Mouse (Mus musculus) intestine, embryonic 16.5 days (tissue): ENCODE data around the gene Ttn. TPM values are rescaled to one million over a fixed set of nuclear protein-coding genes. Genes with fewer than 3 reads are reported as not detected.

ENCODE experiments used
- ATAC-seq: fragments of 200-750 bp; cut with Nextera tagmentation; 2 replicates; pipeline ENCODE4 v1.8.0; 2017; ENCODE audit warnings: moderate TSS enrichment, moderate library complexity
- H3K27ac ChIP-seq: fragments of 300-500 bp; sonication (generic); 2 replicates; pipeline ENCODE4 v1.5.1; 2014; ENCODE audit warnings: mild to moderate bottlenecking, low read length
- H3K27me3 ChIP-seq: fragments of 300-500 bp; sonication (generic); replicated peaks from 2 replicates; pipeline ENCODE4 v1.6.1; 2014; ENCODE audit warnings: low read length, control low read depth, mixed read lengths; ENCODE audit not compliant: control insufficient read depth, insufficient read depth
- H3K36me3 ChIP-seq: fragments of 300-500 bp; sonication (generic); 2 replicates; pipeline ENCODE4 v1.6.1; 2014; ENCODE audit warnings: low read length, control low read depth; ENCODE audit not compliant: control insufficient read depth, insufficient read depth
- H3K4me1 ChIP-seq: fragments of 300-500 bp; sonication (generic); 2 replicates; pipeline ENCODE4 v1.6.1; 2014; ENCODE audit warnings: low read length, control low read depth, mixed read lengths; ENCODE audit not compliant: control insufficient read depth, insufficient read depth
- H3K4me2 ChIP-seq: fragments of 300-500 bp; sonication (generic); 2 replicates; pipeline ENCODE4 v1.6.1; 2014; ENCODE audit warnings: low read depth, low read length, control low read depth
- H3K4me3 ChIP-seq: fragments of 300-500 bp; sonication (generic); 2 replicates; pipeline ENCODE4 v1.5.1; 2014; ENCODE audit warnings: mild to moderate bottlenecking, low read length
- H3K9ac ChIP-seq: fragments of 300-500 bp; sonication (generic); 2 replicates; pipeline ENCODE4 v1.6.1; 2014; ENCODE audit warnings: low read depth, low read length
- H3K9me3 ChIP-seq: fragments of 300-500 bp; sonication (generic); 2 replicates; pipeline ENCODE4 v1.6.1; 2016; ENCODE audit warnings: low read length, control low read depth; ENCODE audit not compliant: control insufficient read depth
- WGBS: fragments of 180-500 bp; shearing (Covaris S2); extraction: QIAGEN DNeasy Blood & Tissue Kit; methylation state at CpG from one replicate; pipeline ENCODE4 v1.1.7; 2014; 5-methylcytosine and 5-hydroxymethylcytosine counted together
- polyA plus RNA-seq: library from polyadenylated mRNA; unstranded; fragments of >200 nt; fragmentation: Nextera tagmentation; extraction: Ambion mirVana; gene quantifications from 2 replicates; pipeline ENCODE4 v1.2.1, GENCODE M21; 2015

Gene Ttn
- polyA plus RNA-seq, 1 experiment from 2014 or later = 0.50 TPM

- Histone ChIP-seq H3K4me1 (peaks cover 20% of the 10 kb centered on the region), H3K36me3 (no peaks in the 10 kb centered on the region; the same call in 1 of the 2 replicates), H3K4me3 (peak within 1 kb of the TSS; percentile 58), H3K9ac (peak within 1 kb of the TSS; percentile 67), H3K9me3 (no peaks in the 10 kb centered on the region), H3K27ac (peak within 1 kb of the TSS; percentile 69), H3K27me3 (no peaks in the 10 kb centered on the region), H3K4me2 (peak within 1 kb of the TSS; percentile 70)
- ATAC-seq = peak; percentile 88
- under 1% methylated on average over 17 of the region's 17 CpGs for WGBS
Measured at GRCm38 (mm10) chr2:76672966-76673392, 309.4 kb downstream of the Ttn start, which contains the start of gene Fkbp7. Gene Fkbp7 (minus strand): TSS chr2:76673116.

DNA sequence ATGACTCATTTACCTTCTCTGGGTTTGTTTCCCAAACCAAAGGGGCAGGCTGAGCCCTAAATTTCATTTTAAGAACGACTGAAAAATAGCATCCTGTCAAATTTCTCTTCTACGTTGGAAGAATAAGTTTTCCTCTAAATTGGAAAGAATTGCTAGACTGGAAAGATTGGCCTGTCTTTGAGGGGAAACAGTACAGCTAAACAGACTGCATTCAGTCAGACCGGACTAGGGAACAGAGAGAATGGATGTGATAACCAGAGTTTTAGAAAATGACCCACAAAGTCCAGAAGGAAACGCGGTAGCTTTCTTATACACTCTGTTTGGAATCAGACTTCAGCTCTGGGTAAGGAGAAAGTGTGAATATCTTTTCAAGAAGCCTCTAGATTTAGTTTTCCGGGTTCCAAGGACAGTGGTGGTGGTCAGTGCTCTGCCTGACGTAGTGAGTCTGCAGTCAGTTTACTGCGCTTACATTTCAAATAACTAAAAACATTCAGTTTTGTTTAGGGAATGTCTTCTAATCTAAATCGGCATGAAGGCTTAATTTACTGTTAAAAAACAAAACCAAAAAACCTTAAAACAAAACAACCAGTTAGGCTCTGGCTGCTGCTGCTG lies 310.1 kb downstream of the Ttn start:
- Histone ChIP-seq H3K9me3 (no peaks in the 10 kb centered on the region), H3K27me3 (no peaks in the 10 kb centered on the region), H3K9ac (peak overlapping the region; percentile 67), H3K27ac (peak overlapping the region; percentile 69), H3K36me3 (no peaks in the 10 kb centered on the region; the same call in 1 of the 2 replicates), H3K4me2 (peak overlapping the region; percentile 70), H3K4me3 (peak overlapping the region; percentile 58), H3K4me1 (peaks cover 20% of the 10 kb centered on the region)
- 13% methylated on average over 9 of the region's 9 CpGs for WGBS
- ATAC-seq = no peak

DNA sequence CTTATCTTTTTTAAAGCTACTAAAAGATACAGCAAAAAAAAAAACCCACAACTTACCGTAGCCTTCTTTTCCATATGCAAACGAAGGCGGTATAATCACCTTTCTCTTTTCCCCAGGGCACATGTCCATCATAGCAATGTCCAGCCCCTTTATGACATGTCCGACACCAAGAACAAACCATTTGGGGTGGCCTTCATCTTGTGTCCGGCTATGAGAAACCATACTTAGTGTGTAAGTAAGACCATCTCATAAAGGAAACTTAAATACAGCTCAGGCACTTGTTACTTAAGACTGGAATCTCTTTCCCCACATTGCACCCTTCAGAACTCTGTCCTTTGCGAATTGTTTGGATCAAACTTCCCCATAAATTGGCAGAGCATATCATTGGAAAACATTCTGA lies 310.7 kb downstream of the Ttn start:
- H3K9me3 ChIP-seq = no peaks in the 10 kb centered on the region
- no peaks in the 10 kb centered on the region; the same call in 1 of the 2 replicates for H3K36me3 ChIP-seq
- H3K4me3 ChIP-seq = peak overlapping the region; percentile 58
- no peaks in the 10 kb centered on the region for H3K27me3 ChIP-seq
- ATAC-seq = no peak
- WGBS = 76% methylated on average over 6 of the region's 6 CpGs
- H3K4me1 ChIP-seq = peaks cover 17% of the 10 kb centered on the region
- no peak overlapping the region for H3K27ac ChIP-seq
- peak overlapping the region; percentile 67; the same call in 1 of the 2 replicates for H3K9ac ChIP-seq
- H3K4me2 ChIP-seq = peak overlapping the region; percentile 70

GRCm38 (mm10) chr2:76667200-76667599 lies 315.1 kb downstream of the Ttn start:
- 77% methylated on average over 5 of the region's 5 CpGs for WGBS
- H3K4me1 ChIP-seq = peaks cover 4% of the 10 kb centered on the region; the same call in 1 of the 2 replicates
- peaks cover 6% of the 10 kb centered on the region; the same call in 1 of the 2 replicates for H3K36me3 ChIP-seq

DNA sequence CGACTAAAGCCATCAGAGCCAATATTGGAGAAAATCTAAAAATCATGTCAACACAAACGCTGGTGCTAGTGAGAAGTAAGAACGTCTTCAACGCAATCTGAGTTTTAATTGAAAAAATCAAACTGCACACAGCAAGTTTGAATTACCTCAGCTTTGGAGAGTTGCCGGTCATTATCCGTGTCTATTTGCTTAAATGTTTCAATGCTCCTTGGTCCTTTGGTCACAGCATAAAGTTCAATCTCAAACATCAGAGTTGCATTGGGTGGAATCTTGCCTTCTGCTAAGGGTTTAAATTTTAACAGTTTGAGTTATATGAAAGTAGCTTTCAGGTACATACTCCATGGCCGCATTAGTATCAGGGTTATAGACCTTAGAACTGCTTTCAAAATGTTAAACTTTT lies 316.8 kb downstream of the Ttn start:
- Histone ChIP-seq H3K27ac (no peak overlapping the region), H3K36me3 (peaks cover 6% of the 10 kb centered on the region; the same call in 1 of the 2 replicates), H3K27me3 (no peaks in the 10 kb centered on the region), H3K4me2 (no peak overlapping the region), H3K9me3 (no peaks in the 10 kb centered on the region), H3K4me1 (no peaks in the 10 kb centered on the region), H3K4me3 (no peak overlapping the region), H3K9ac (no peak overlapping the region)
- no peak for ATAC-seq
- WGBS = 95% methylated on average over 7 of the region's 7 CpGs

More at GRCm38 (mm10) chr2:76667200-76667599, 315.1 kb downstream of the Ttn start:
- Histone ChIP-seq H3K4me2 (no peak overlapping the region), H3K27me3 (no peaks in the 10 kb centered on the region), H3K9ac (no peak overlapping the region), H3K27ac (no peak overlapping the region), H3K9me3 (no peaks in the 10 kb centered on the region), H3K4me3 (no peak overlapping the region)
- ATAC-seq = no peak

- Histone ChIP-seq H3K36me3 (0 out of 2 replicates have a peak, but pooled peaks cover 2% of the 10 kb centered on the region), H3K4me3 (no peak overlapping the region), H3K4me2 (no peak overlapping the region), H3K4me1 (no peaks in the 10 kb centered on the region), H3K9me3 (no peaks in the 10 kb centered on the region), H3K27me3 (no peaks in the 10 kb centered on the region), H3K27ac (no peak overlapping the region), H3K9ac (no peak overlapping the region)
- ATAC-seq = no peak
- 50% methylated on average over 7 of the region's 8 CpGs for WGBS
Measured at GRCm38 (mm10) chr2:76659419-76659818, 322.9 kb downstream of the Ttn start.

- no peaks in the 10 kb centered on the region for H3K27me3 ChIP-seq
- no peak for ATAC-seq
- no peak overlapping the region for H3K27ac ChIP-seq
Measured at GRCm38 (mm10) chr2:76658551-76658950, 323.8 kb downstream of the Ttn start.

GRCm38 (mm10) chr2:76655982-76656381 lies 326.4 kb downstream of the Ttn start:
- H3K9ac ChIP-seq = no peak overlapping the region
- H3K36me3 ChIP-seq = no peaks in the 10 kb centered on the region
- no peak overlapping the region for H3K4me2 ChIP-seq
- no peak overlapping the region for H3K4me3 ChIP-seq
- H3K27ac ChIP-seq = no peak overlapping the region
- no peaks in the 10 kb centered on the region for H3K9me3 ChIP-seq
- no peaks in the 10 kb centered on the region for H3K27me3 ChIP-seq
- no peak for ATAC-seq
- H3K4me1 ChIP-seq = no peaks in the 10 kb centered on the region
- WGBS = 11% methylated on average over 1 of the region's 1 CpGs

More at GRCm38 (mm10) chr2:76658551-76658950, 323.8 kb downstream of the Ttn start:
- Histone ChIP-seq H3K36me3 (no peaks in the 10 kb centered on the region), H3K9me3 (no peaks in the 10 kb centered on the region), H3K4me2 (no peak overlapping the region), H3K4me1 (no peaks in the 10 kb centered on the region), H3K4me3 (no peak overlapping the region), H3K9ac (no peak overlapping the region)
- WGBS = 74% methylated on average over 13 of the region's 13 CpGs

DNA sequence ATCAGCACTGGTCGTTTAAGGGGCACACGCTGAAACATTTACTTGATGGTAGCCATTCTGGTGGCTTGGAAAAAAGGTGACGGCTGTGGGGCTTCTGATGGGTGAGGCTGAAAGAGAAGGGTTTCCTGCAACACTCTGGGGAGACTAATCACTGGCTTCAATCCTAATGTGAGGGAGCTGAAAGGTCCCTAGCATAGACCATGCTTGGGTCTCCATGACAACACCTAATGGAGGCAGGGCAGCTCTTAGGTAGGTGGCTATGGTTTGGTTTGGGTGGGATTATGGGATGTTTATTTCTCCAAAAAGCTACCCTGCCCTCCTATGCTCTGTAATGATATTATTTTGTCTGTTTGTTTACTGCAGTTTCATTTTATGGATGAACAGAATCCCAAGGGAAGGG lies 326.9 kb downstream of the Ttn start:
- ATAC-seq = no peak
- Histone ChIP-seq H3K36me3 (no peaks in the 10 kb centered on the region), H3K9ac (no peak overlapping the region), H3K27me3 (no peaks in the 10 kb centered on the region), H3K4me1 (no peaks in the 10 kb centered on the region), H3K4me3 (no peak overlapping the region), H3K9me3 (no peaks in the 10 kb centered on the region), H3K4me2 (no peak overlapping the region), H3K27ac (no peak overlapping the region)
- WGBS = 76% methylated on average over 3 of the region's 3 CpGs
